Mouse (Mus musculus): Measurements from ENCODE around the gene Styxl1. TPM values are rescaled to one million over a fixed set of nuclear protein-coding genes. Genes with fewer than 3 reads are reported as not detected.

Gene Styxl1
- polyA plus RNA-seq, 1 experiment, result not detected

- Histone ChIP-seq H3K27me3 (ENCODE audit: control insufficient read depth, insufficient read depth, low read length) (no peaks in the 10 kb centered on the region), H3K27ac (ENCODE audit: insufficient read depth, low read length) (no peak overlapping the region), H3K36me3 (ENCODE audit: control insufficient read depth, insufficient read depth, low read length) (peaks cover 49% of the 10 kb centered on the region), H3K4me3 (ENCODE audit: extremely low read depth, insufficient read depth, insufficient read length) (no peak overlapping the region), H3K4me1 (ENCODE audit: control insufficient read depth, insufficient read depth, insufficient read length) (no peaks in the 10 kb centered on the region)
- 91% methylated on average over 13 of the region's 13 CpGs for WGBS
- no peak for TF ChIP-seq CTCF (IDR thresholded peaks at IDR 0.05; ENCODE audit: extremely low read depth, insufficient read depth, insufficient read length, insufficient replicate concordance)
- no peak for TF ChIP-seq POLR2A (IDR thresholded peaks at IDR 0.05; ENCODE audit: low read depth, low read length)
- no peak for DNase-seq (ENCODE audit: low read depth in 1 of 2, low spot score in 2 of 2)
Observed at GRCm38 (mm10) chr5:135735741-135736140, 42.4 kb downstream of the Styxl1 start.

GRCm38 (mm10) chr5:135734057-135734680 is 44.0 kb downstream of the Styxl1 start:
- H3K36me3 ChIP-seq (ENCODE audit: control insufficient read depth, insufficient read depth, low read length), result peaks cover 58% of the 10 kb centered on the region
- H3K4me1 ChIP-seq (ENCODE audit: control insufficient read depth, insufficient read depth, insufficient read length), result no peaks in the 10 kb centered on the region
- no peak for TF ChIP-seq CTCF (IDR thresholded peaks at IDR 0.05; ENCODE audit: extremely low read depth, insufficient read depth, insufficient read length, insufficient replicate concordance)
- no peak for TF ChIP-seq POLR2A (IDR thresholded peaks at IDR 0.05; ENCODE audit: low read depth, low read length)
- 96% methylated on average over 42 of the region's 42 CpGs for WGBS
- H3K27ac ChIP-seq (ENCODE audit: insufficient read depth, low read length), result no peak overlapping the region
- DNase-seq (ENCODE audit: low read depth in 1 of 2, low spot score in 2 of 2), result no peak
- H3K4me3 ChIP-seq (ENCODE audit: extremely low read depth, insufficient read depth, insufficient read length), result no peak overlapping the region
- no peaks in the 10 kb centered on the region for H3K27me3 ChIP-seq (ENCODE audit: control insufficient read depth, insufficient read depth, low read length)

- H3K36me3 ChIP-seq (ENCODE audit: control insufficient read depth, insufficient read depth, low read length), result peaks cover 62% of the 10 kb centered on the region
- H3K4me3 ChIP-seq (ENCODE audit: extremely low read depth, insufficient read depth, insufficient read length), result no peak overlapping the region
- 82% methylated on average over 4 of the region's 4 CpGs for WGBS
- H3K27ac ChIP-seq (ENCODE audit: insufficient read depth, low read length), result no peak overlapping the region
- no peaks in the 10 kb centered on the region for H3K27me3 ChIP-seq (ENCODE audit: control insufficient read depth, insufficient read depth, low read length)
- no peak for DNase-seq (ENCODE audit: low read depth in 1 of 2, low spot score in 2 of 2)
- TF ChIP-seq CTCF (IDR thresholded peaks at IDR 0.05; ENCODE audit: extremely low read depth, insufficient read depth, insufficient read length, insufficient replicate concordance), result no peak
- TF ChIP-seq POLR2A (IDR thresholded peaks at IDR 0.05; ENCODE audit: low read depth, low read length), result no peak
- H3K4me1 ChIP-seq (ENCODE audit: control insufficient read depth, insufficient read depth, insufficient read length), result no peaks in the 10 kb centered on the region
Observed at GRCm38 (mm10) chr5:135733071-135733470, 45.1 kb downstream of the Styxl1 start.

- Histone ChIP-seq H3K27me3 (ENCODE audit: control insufficient read depth, insufficient read depth, low read length) (no peaks in the 10 kb centered on the region), H3K36me3 (ENCODE audit: control insufficient read depth, insufficient read depth, low read length) (peaks cover 59% of the 10 kb centered on the region), H3K4me3 (ENCODE audit: extremely low read depth, insufficient read depth, insufficient read length) (no peak overlapping the region), H3K4me1 (ENCODE audit: control insufficient read depth, insufficient read depth, insufficient read length) (no peaks in the 10 kb centered on the region), H3K27ac (ENCODE audit: insufficient read depth, low read length) (no peak overlapping the region)
- DNase-seq (ENCODE audit: low read depth in 1 of 2, low spot score in 2 of 2), result no peak
- TF ChIP-seq CTCF (IDR thresholded peaks at IDR 0.05; ENCODE audit: extremely low read depth, insufficient read depth, insufficient read length, insufficient replicate concordance), result no peak
- TF ChIP-seq POLR2A (IDR thresholded peaks at IDR 0.05; ENCODE audit: low read depth, low read length), result no peak
- 95% methylated on average over 16 of the region's 16 CpGs for WGBS
Observed at GRCm38 (mm10) chr5:135731322-135731721, 46.9 kb downstream of the Styxl1 start.

GRCm38 (mm10) chr5:135730916-135731315 is 47.3 kb downstream of the Styxl1 start:
- no peak for DNase-seq (ENCODE audit: low read depth in 1 of 2, low spot score in 2 of 2)
- Histone ChIP-seq H3K27me3 (ENCODE audit: control insufficient read depth, insufficient read depth, low read length) (no peaks in the 10 kb centered on the region), H3K4me3 (ENCODE audit: extremely low read depth, insufficient read depth, insufficient read length) (no peak overlapping the region), H3K36me3 (ENCODE audit: control insufficient read depth, insufficient read depth, low read length) (peaks cover 59% of the 10 kb centered on the region), H3K4me1 (ENCODE audit: control insufficient read depth, insufficient read depth, insufficient read length) (no peaks in the 10 kb centered on the region), H3K27ac (ENCODE audit: insufficient read depth, low read length) (no peak overlapping the region)
- TF ChIP-seq POLR2A (IDR thresholded peaks at IDR 0.05; ENCODE audit: low read depth, low read length), result no peak
- whole genome bisulfite sequencing, result 88% methylated on average over 10 of the region's 10 CpGs

GRCm38 (mm10) chr5:135730278-135730677 is 47.9 kb downstream of the Styxl1 start:
- peaks cover 55% of the 10 kb centered on the region for H3K36me3 ChIP-seq (ENCODE audit: control insufficient read depth, insufficient read depth, low read length)
- 94% methylated on average over 10 of the region's 10 CpGs for WGBS
- H3K27me3 ChIP-seq (ENCODE audit: control insufficient read depth, insufficient read depth, low read length), result no peaks in the 10 kb centered on the region
- H3K4me3 ChIP-seq (ENCODE audit: extremely low read depth, insufficient read depth, insufficient read length), result no peak overlapping the region
- no peak for DNase-seq (ENCODE audit: low read depth in 1 of 2, low spot score in 2 of 2)
- no peaks in the 10 kb centered on the region for H3K4me1 ChIP-seq (ENCODE audit: control insufficient read depth, insufficient read depth, insufficient read length)
- no peak for TF ChIP-seq CTCF (IDR thresholded peaks at IDR 0.05; ENCODE audit: extremely low read depth, insufficient read depth, insufficient read length, insufficient replicate concordance)
- no peak for TF ChIP-seq POLR2A (IDR thresholded peaks at IDR 0.05; ENCODE audit: low read depth, low read length)
- no peak overlapping the region for H3K27ac ChIP-seq (ENCODE audit: insufficient read depth, low read length)

GRCm38 (mm10) chr5:135729351-135729750 is 48.8 kb downstream of the Styxl1 start:
- peaks cover 47% of the 10 kb centered on the region for H3K36me3 ChIP-seq (ENCODE audit: control insufficient read depth, insufficient read depth, low read length)
- 96% methylated on average over 13 of the region's 13 CpGs for WGBS

More at GRCm38 (mm10) chr5:135729351-135729750, 48.8 kb downstream of the Styxl1 start:
- Histone ChIP-seq H3K27me3 (ENCODE audit: control insufficient read depth, insufficient read depth, low read length) (no peaks in the 10 kb centered on the region), H3K27ac (ENCODE audit: insufficient read depth, low read length) (no peak overlapping the region), H3K4me1 (ENCODE audit: control insufficient read depth, insufficient read depth, insufficient read length) (no peaks in the 10 kb centered on the region), H3K4me3 (ENCODE audit: extremely low read depth, insufficient read depth, insufficient read length) (no peak overlapping the region)
- no peak for TF ChIP-seq POLR2A (IDR thresholded peaks at IDR 0.05; ENCODE audit: low read depth, low read length)
- DNase-seq (ENCODE audit: low read depth in 1 of 2, low spot score in 2 of 2), result no peak
